Mouse (Mus musculus): Measurements from ENCODE around the gene Sfxn3.

DNA sequence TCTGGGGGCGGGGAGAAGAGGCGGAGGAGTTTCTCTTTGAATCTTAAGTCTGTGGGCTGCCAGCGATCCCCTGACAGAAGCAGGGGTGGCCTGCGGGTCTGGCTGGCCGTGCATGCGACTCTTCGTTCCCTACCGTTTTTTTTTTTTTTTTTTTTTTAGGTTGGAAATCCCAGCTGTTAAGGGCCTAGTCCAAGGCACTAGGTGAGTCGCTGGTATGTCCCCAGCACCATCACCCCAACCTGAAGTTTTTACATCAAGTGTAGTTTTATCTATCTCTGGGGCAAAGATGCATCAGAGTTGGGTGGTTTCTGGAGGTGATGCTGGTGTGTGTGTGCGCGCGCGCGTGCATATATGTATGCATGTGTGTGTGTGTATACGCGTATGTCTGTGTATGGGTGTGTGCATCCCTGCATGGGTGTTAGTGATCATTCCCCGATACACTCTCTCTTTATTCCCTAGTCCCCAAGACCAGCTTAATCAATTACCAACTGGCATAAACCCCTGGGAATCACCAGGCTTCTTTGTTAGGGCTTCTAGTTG lies 28.8 kb downstream of the Sfxn3 start:
- TF ChIP-seq POLR2A (IDR thresholded peaks at IDR 0.05; ENCODE audit: insufficient read depth, low read depth, low read length), result no peak
- no peak for TF ChIP-seq CTCF (IDR thresholded peaks at IDR 0.05; ENCODE audit: insufficient read depth, low read depth, low read length)
